Mouse (Mus musculus) neutrophil, adult 5-6 weeks (primary cell): ENCODE results near the gene Myo9a. TPM values are rescaled to one million over a fixed set of nuclear protein-coding genes. Genes with fewer than 3 reads are reported as not detected.

Experiments
- ATAC-seq: fragments of 151-379, 151-347 bp; 2 replicates; pipeline ENCODE4 v1.8.0; 2017; ENCODE audit warnings: mild to moderate bottlenecking, moderate TSS enrichment; ENCODE audit not compliant: insufficient number of reproducible peaks, poor library complexity, low FRiP score, severe bottlenecking; ENCODE audit errors: extremely low read depth
- total RNA-seq: library from RNA; stranded (forward); fragments of 200-1000 nt; gene quantifications from 2 replicates; pipeline ENCODE4 v1.2.3, GENCODE M21; 2017

Myo9a gene
- total RNA-seq, 1 experiment from 2014 or later = 31.0 TPM

- ATAC-seq = no peak
Observed at GRCm38 (mm10) chr9:59964367-59964766, 213.7 kb downstream of the Myo9a start.

- ATAC-seq = no peak
Observed at GRCm38 (mm10) chr9:59965046-59965445, 214.3 kb downstream of the Myo9a start.

- ATAC-seq = peak; percentile 42; the same call in 1 of the 2 replicates
Observed at GRCm38 (mm10) chr9:59969383-59969782, 218.7 kb downstream of the Myo9a start.

- ATAC-seq = no peak
Observed at GRCm38 (mm10) chr9:59971263-59971662, 220.6 kb downstream of the Myo9a start.

Other genes starting within 250 kb of the Myo9a start
- 104 and 105 TPM in 2 replicates for gene Hexa, start 211.4 kb upstream of the Myo9a start, total RNA-seq
- gene Tmem202, start 211.0 kb upstream of the Myo9a start, total RNA-seq = 5.4 and 6.2 TPM in 2 replicates
- gene Celf6, start 173.0 kb upstream of the Myo9a start, total RNA-seq = not detected in 2 replicates
- 60.6 and 61.4 TPM in 2 replicates for gene Parp6, start 133.6 kb upstream of the Myo9a start, total RNA-seq
- gene Pkm, start 94.5 kb upstream of the Myo9a start, total RNA-seq = 837 and 859 TPM in 2 replicates
- gene Gramd2, start 70.8 kb upstream of the Myo9a start, total RNA-seq = 0.25 and 0.35 TPM in 2 replicates
- 1.2 and 2.0 TPM in 2 replicates for gene Senp8, start 186 bp upstream of the Myo9a start, total RNA-seq
- not detected in 2 replicates for gene Nr2e3, start 209.8 kb downstream of the Myo9a start, total RNA-seq